18 mouse cellular contexts compared by ENCODE assay signal in the genomic region with DNA sequence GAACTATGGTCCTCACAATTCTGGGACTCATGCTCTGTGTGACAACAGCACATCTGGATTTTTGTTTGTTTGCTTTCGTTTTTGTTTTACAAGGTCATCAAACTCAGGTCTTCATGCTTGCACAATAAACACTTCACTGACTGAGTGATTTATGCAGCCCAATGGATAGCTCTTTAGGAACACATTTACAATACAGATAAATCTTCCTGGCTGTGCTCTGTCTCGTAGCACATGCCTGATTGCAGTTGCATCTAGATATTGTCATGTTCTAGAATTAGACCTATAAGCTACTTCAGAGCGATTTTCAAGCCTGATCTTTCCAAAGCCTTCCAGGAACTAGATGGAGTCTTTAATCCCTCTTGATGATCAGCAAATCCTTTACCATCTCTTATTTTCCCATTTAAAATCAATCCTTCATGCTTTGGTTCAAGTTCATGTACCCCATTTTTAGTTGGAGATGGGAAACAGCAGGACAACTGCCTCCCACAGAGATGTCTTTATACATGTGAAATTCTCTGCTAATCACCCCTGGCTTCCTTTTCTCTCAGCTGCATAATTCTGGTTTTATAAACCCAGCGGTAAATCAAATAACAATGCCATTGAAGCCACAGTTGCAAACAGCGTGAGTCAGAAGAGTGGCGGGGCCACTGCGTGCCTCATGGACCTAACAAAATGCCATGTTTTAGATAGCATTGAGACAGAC. TPM values are rescaled to one million over a fixed set of nuclear protein-coding genes. Genes with fewer than 3 reads are reported as not detected.
A peak's percentile ranks its signal among the peaks of the same experiment; 100 is the strongest.
DNase-seq lines count a peak whose midpoint lies in the region; ATAC-seq and TF ChIP-seq lines count a peak whose summit lies in the region.
"Had no signal": no experiment of that assay in that cellular context is flagged by ENCODE, and none has a peak within 500 bp of the region (broad histone marks: within the 10 kb centered on the region; RNA-seq: fewer than 3 reads in every experiment).

No protein-coding gene starts in this region.

- TF ChIP-seq CTCF in hindbrain, postnatal 0 days (IDR thresholded peaks at IDR 0.05; ENCODE audit: low read depth), result no peak

- 5% methylated on average over 7 of the region's 7 CpGs for WGBS in neural tube, embryonic 15.5 days
- WGBS in hindbrain, postnatal 0 days, result 11% methylated on average over 7 of the region's 7 CpGs

- no peaks in the 10 kb centered on the region for H3K36me3 ChIP-seq in neural tube, embryonic 15.5 days
- no peaks in the 10 kb centered on the region for H3K36me3 ChIP-seq in hindbrain, postnatal 0 days (ENCODE audit: insufficient read depth, low read length)
- H3K36me3 ChIP-seq: heart, embryonic 12.5 days; hindbrain, embryonic 15.5 days; limb, embryonic 13.5 days had no signal

- H3K9me3 ChIP-seq in neural tube, embryonic 15.5 days (replicated peaks), result no peaks in the 10 kb centered on the region
- no peaks in the 10 kb centered on the region for H3K9me3 ChIP-seq in hindbrain, postnatal 0 days (ENCODE audit: low read length)
- H3K9me3 ChIP-seq: heart, embryonic 12.5 days; hindbrain, embryonic 15.5 days; limb, embryonic 13.5 days had no signal

- H3K9ac ChIP-seq in neural tube, embryonic 15.5 days (replicated peaks), result no peak overlapping the region
- no peak overlapping the region for H3K9ac ChIP-seq in hindbrain, postnatal 0 days (replicated peaks; ENCODE audit: low read length)
- H3K9ac ChIP-seq: heart, embryonic 12.5 days; hindbrain, embryonic 15.5 days; limb, embryonic 13.5 days had no signal

- H3K27me3 ChIP-seq in neural tube, embryonic 15.5 days (replicated peaks), result no peaks in the 10 kb centered on the region
- H3K27me3 ChIP-seq in hindbrain, postnatal 0 days (ENCODE audit: insufficient read depth, low read length), result no peaks in the 10 kb centered on the region
- H3K27me3 ChIP-seq: hindbrain, embryonic 15.5 days; limb, embryonic 13.5 days had no signal

- no peak overlapping the region for H3K4me2 ChIP-seq in neural tube, embryonic 15.5 days
- no peak overlapping the region for H3K4me2 ChIP-seq in hindbrain, postnatal 0 days (ENCODE audit: low read depth, low read length)
- H3K4me2 ChIP-seq: heart, embryonic 12.5 days; hindbrain, embryonic 15.5 days; limb, embryonic 13.5 days had no signal

- ATAC-seq in neural tube, embryonic 15.5 days (ENCODE audit: low FRiP score), result no peak
- no peak for ATAC-seq in hindbrain, postnatal 0 days
- ATAC-seq in megakaryocyte-erythroid progenitor cell, adult 5-6 weeks (replicated peaks; ENCODE audit: low FRiP score, low TSS enrichment, poor library complexity, severe bottlenecking), result no peak

- no peak overlapping the region for H3K4me3 ChIP-seq in neural tube, embryonic 15.5 days (replicated peaks)
- H3K4me3 ChIP-seq in hindbrain, postnatal 0 days (ENCODE audit: low read length), result no peak overlapping the region
- H3K4me3 ChIP-seq: heart, embryonic 12.5 days; hindbrain, embryonic 15.5 days; limb, embryonic 13.5 days had no signal

- H3K27ac ChIP-seq in neural tube, embryonic 15.5 days (replicated peaks), result no peak overlapping the region
- no peak overlapping the region for H3K27ac ChIP-seq in hindbrain, postnatal 0 days
- H3K27ac ChIP-seq: hindbrain, embryonic 15.5 days; limb, embryonic 13.5 days had no signal

- peaks cover 12% of the 10 kb centered on the region for H3K4me1 ChIP-seq in neural tube, embryonic 15.5 days
- peaks cover 6% of the 10 kb centered on the region for H3K4me1 ChIP-seq in hindbrain, postnatal 0 days (ENCODE audit: insufficient read depth, low read length)
- H3K4me1 ChIP-seq: heart, embryonic 12.5 days had no signal

- peak; percentile 15 to 40 for DNase-seq in adrenal gland, adult (ENCODE audit: inconsistent age in 2 of 2, low spot score in 1 of 2)
- no peak for DNase-seq in adrenal gland, postnatal 4 days (ENCODE audit: low spot score in 2 of 2)
- DNase-seq in neural tube, embryonic 10.5 days (ENCODE audit: extremely low spot score, low spot score), result peak; percentile 30
- peak; percentile 18 for DNase-seq in hindbrain, postnatal 0 days (ENCODE audit: low spot score)
- DNase-seq in gastrocnemius, postnatal 25 days, result no peak
- DNase-seq in urinary bladder, adult 18-20 months (ENCODE audit: low spot score in 2 of 2), result no peak
- DNase-seq: cerebellum, postnatal 36 days; kidney, postnatal 25 days; layer of hippocampus, postnatal 36 days; lung, adult 2 months; right cerebral cortex, postnatal 25 days; thymus, adult 18-20 months had no signal

RNA-seq across cellular contexts. Expression of a gene that starts 5.5 kb away (rescaled TPM):
- total RNA-seq in adrenal gland, postnatal 4 days (2021), result not detected
- not detected in 2 replicates for polyA plus RNA-seq in neural tube, embryonic 15.5 days (2015; fragmentation: Nextera tagmentation; extraction: Ambion mirVana)
- not detected in 2 replicates for total RNA-seq in hindbrain, postnatal 0 days (2014; rRNA removed)
- not detected in 2 replicates for polyA plus RNA-seq in hindbrain, postnatal 0 days (2015; fragmentation: Nextera tagmentation; extraction: Ambion mirVana)
- total RNA-seq in gastrocnemius, postnatal 25 days (2021), result not detected
- total RNA-seq in megakaryocyte-erythroid progenitor cell, adult 5-6 weeks (2014; fragmentation: Nextera tagmentation), result not detected in 2 replicates
- not detected in 2 replicates for total RNA-seq in megakaryocyte-erythroid progenitor cell, adult 5-6 weeks (2017)
- total RNA-seq: layer of hippocampus, postnatal 36 days; megakaryocyte progenitor cell, adult 5-6 weeks had no signal
- polyA plus RNA-seq: heart, embryonic 12.5 days; hindbrain, embryonic 15.5 days; limb, embryonic 13.5 days had no signal

RNA-seq across cellular contexts. Expression of a gene that starts 47.1 kb away (rescaled TPM):
- total RNA-seq in adrenal gland, postnatal 4 days (2021), result 1 to 10 TPM; 1.7 to 3.0 TPM
- 0.40 and 3.3 TPM in 2 replicates for polyA plus RNA-seq in neural tube, embryonic 15.5 days (2015; fragmentation: Nextera tagmentation; extraction: Ambion mirVana)
- 0.25 and 0.63 TPM in 2 replicates for total RNA-seq in hindbrain, postnatal 0 days (2014; rRNA removed)
- polyA plus RNA-seq in hindbrain, postnatal 0 days (2015; fragmentation: Nextera tagmentation; extraction: Ambion mirVana), result 0.30 and 0.35 TPM in 2 replicates
- under 1 TPM; 0.38 to 0.75 TPM for total RNA-seq in gastrocnemius, postnatal 25 days (2021)
- total RNA-seq in megakaryocyte-erythroid progenitor cell, adult 5-6 weeks (2014; fragmentation: Nextera tagmentation), result not detected in 2 replicates
- 1.1 TPM in 1 of 2 replicates, not detected in the other for total RNA-seq in megakaryocyte-erythroid progenitor cell, adult 5-6 weeks (2017)
- total RNA-seq: megakaryocyte progenitor cell, adult 5-6 weeks had no signal

Comparison
In these comparisons a context has a peak if more than half of its experiments do, and no peak if none do; other contexts are left out.
1. DNase-seq: peak in adrenal gland, adult (2 of 2), neural tube, embryonic 10.5 days (single experiment) and hindbrain, postnatal 0 days (single experiment); none in adrenal gland, postnatal 4 days (0 of 2), gastrocnemius, postnatal 25 days (single experiment) and urinary bladder, adult 18-20 months (0 of 2).